Mouse (Mus musculus) frontal cortex, adult (tissue): ENCODE measurements around the gene Hmgcs1.
"Not testable (repeated sequence)": the region's sequence is repeated elsewhere in the genome, so short reads cannot be mapped to it uniquely, and the experiment has no call there.

Experiments used
- ATAC-seq: cut with Nextera tagmentation; 2 replicates; pipeline ENCODE4 v1.9.2; 2017; ENCODE audit warnings: mild to moderate bottlenecking, moderate library complexity, mixed read lengths; ENCODE audit not compliant: low TSS enrichment

The Hmgcs1 gene

GRCm38 (mm10) chr13:119690039-119690728, at the start of gene Hmgcs1:
Gene Hmgcs1 (plus strand): TSS chr13:119690379.
- peak; percentile 97 for ATAC-seq

GRCm38 (mm10) chr13:119640504-119640903, 49.7 kb upstream of the Hmgcs1 start:
- ATAC-seq: peak; percentile 91

GRCm38 (mm10) chr13:119641145-119641544, 49.0 kb upstream of the Hmgcs1 start:
- ATAC-seq: no peak

GRCm38 (mm10) chr13:119644769-119645168, 45.4 kb upstream of the Hmgcs1 start:
- ATAC-seq: no peak

- no peak for ATAC-seq
These were observed 43.7 kb upstream of the Hmgcs1 start for GRCm38 (mm10) chr13:119646511-119646910.

GRCm38 (mm10) chr13:119648891-119649698, 41.1 kb upstream of the Hmgcs1 start:
- ATAC-seq: peak; percentile 96

- no peak for ATAC-seq
These were observed 40.5 kb upstream of the Hmgcs1 start for GRCm38 (mm10) chr13:119649699-119650046.

- peak; percentile 96 for ATAC-seq
These were observed 35.4 kb upstream of the Hmgcs1 start for GRCm38 (mm10) chr13:119654734-119655133.

- no peak for ATAC-seq
These were observed 33.9 kb upstream of the Hmgcs1 start for GRCm38 (mm10) chr13:119656246-119656645.

- ATAC-seq: peak; percentile 71
These were observed 33.2 kb upstream of the Hmgcs1 start for GRCm38 (mm10) chr13:119656846-119657416.

GRCm38 (mm10) chr13:119661420-119661819, 28.8 kb upstream of the Hmgcs1 start:
- ATAC-seq: not testable (repeated sequence)

- ATAC-seq: no peak
These were observed 11.4 kb upstream of the Hmgcs1 start for GRCm38 (mm10) chr13:119678794-119679193.

GRCm38 (mm10) chr13:119679721-119680120, 10.5 kb upstream of the Hmgcs1 start:
- no peak for ATAC-seq

- peak; percentile 41; the same call in 1 of the 2 replicates for ATAC-seq
These were observed 9.0 kb upstream of the Hmgcs1 start for GRCm38 (mm10) chr13:119681161-119681560.

GRCm38 (mm10) chr13:119684416-119685177, 5.6 kb upstream of the Hmgcs1 start:
- ATAC-seq: no peak

GRCm38 (mm10) chr13:119689709-119690038, 505 bp upstream of the Hmgcs1 start:
- ATAC-seq: no peak; the same call in 1 of the 2 replicates

GRCm38 (mm10) chr13:119690876-119691620, 869 bp downstream of the Hmgcs1 start:
- peak; percentile 10 for ATAC-seq

- not testable (repeated sequence) for ATAC-seq
These were observed 1.8 kb downstream of the Hmgcs1 start for GRCm38 (mm10) chr13:119691958-119692357.

GRCm38 (mm10) chr13:119695676-119696075, 5.5 kb downstream of the Hmgcs1 start:
- no peak for ATAC-seq

- ATAC-seq: no peak
These were observed 6.3 kb downstream of the Hmgcs1 start for GRCm38 (mm10) chr13:119696496-119696895.

- no peak for ATAC-seq
These were observed 8.3 kb downstream of the Hmgcs1 start for GRCm38 (mm10) chr13:119698436-119698835.
